Mouse (Mus musculus) midbrain, embryonic 15.5 days (tissue): ENCODE results near the gene Fam20a. TPM values are rescaled to one million over a fixed set of nuclear protein-coding genes. Genes with fewer than 3 reads are reported as not detected.

Experiments used
- ATAC-seq: fragments of 200-750 bp; cut with Nextera tagmentation; replicated peaks from 2 replicates; pipeline ENCODE4 v1.8.0; 2017; ENCODE audit warnings: moderate TSS enrichment
- H3K27ac ChIP-seq: fragments of 300-500 bp; sonication (generic); 2 replicates; pipeline ENCODE4 v1.5.1; 2015; ENCODE audit warnings: mild to moderate bottlenecking, inconsistent platforms
- H3K27me3 ChIP-seq: fragments of 300-500 bp; sonication (generic); replicated peaks from 2 replicates; pipeline ENCODE4 v1.6.1; 2015; ENCODE audit warnings: inconsistent platforms
- H3K36me3 ChIP-seq: fragments of 300-500 bp; sonication (generic); replicated peaks from 2 replicates; pipeline ENCODE4 v1.6.1; 2015; ENCODE audit warnings: inconsistent platforms
- H3K4me1 ChIP-seq: fragments of 300-500 bp; sonication (generic); 2 replicates; pipeline ENCODE4 v1.6.1; 2015; ENCODE audit warnings: inconsistent platforms
- H3K4me2 ChIP-seq: fragments of 300-500 bp; sonication (generic); 2 replicates; pipeline ENCODE4 v1.6.1; 2015; ENCODE audit warnings: inconsistent platforms, mild to moderate bottlenecking, moderate library complexity
- H3K4me3 ChIP-seq: fragments of 300-500 bp; sonication (generic); 2 replicates; pipeline ENCODE4 v1.5.1; 2015; ENCODE audit warnings: mild to moderate bottlenecking, inconsistent platforms
- H3K9ac ChIP-seq: fragments of 300-500 bp; sonication (generic); 2 replicates; pipeline ENCODE4 v1.6.1; 2015; ENCODE audit warnings: mild to moderate bottlenecking, inconsistent platforms
- H3K9me3 ChIP-seq: fragments of 300-500 bp; sonication (generic); 2 replicates; pipeline ENCODE4 v1.6.1; 2016; ENCODE audit warnings: inconsistent platforms
- WGBS: fragments of 180-500 bp; shearing (Covaris S2); methylation state at CpG from one replicate; pipeline ENCODE4 v1.1.7; 2015; ENCODE audit warnings: mixed read lengths; 5-methylcytosine and 5-hydroxymethylcytosine counted together
- polyA plus RNA-seq: library from polyadenylated mRNA; unstranded; fragments of >200 nt; fragmentation: Nextera tagmentation; extraction: Ambion mirVana; gene quantifications from 2 replicates; pipeline ENCODE4 v1.2.1, GENCODE M21; 2015

Gene Fam20a
- polyA plus RNA-seq, 1 experiment from 2014 or later: 4.1 TPM

GRCm38 (mm10) chr11:109635871-109636395 is 86.1 kb downstream of the Fam20a start:
- no peaks in the 10 kb centered on the region for H3K27me3 ChIP-seq
- no peaks in the 10 kb centered on the region for H3K9me3 ChIP-seq
- no peak overlapping the region for H3K4me2 ChIP-seq
- H3K27ac ChIP-seq: no peak overlapping the region
- no peaks in the 10 kb centered on the region for H3K36me3 ChIP-seq
- H3K4me3 ChIP-seq: no peak overlapping the region
- H3K9ac ChIP-seq: no peak overlapping the region
- H3K4me1 ChIP-seq: no peaks in the 10 kb centered on the region
- WGBS: 74% methylated on average over 6 of the region's 6 CpGs
- no peak for ATAC-seq

GRCm38 (mm10) chr11:109634928-109635327 is 87.2 kb downstream of the Fam20a start:
- no peak overlapping the region for H3K4me2 ChIP-seq
- no peaks in the 10 kb centered on the region for H3K36me3 ChIP-seq
- no peaks in the 10 kb centered on the region for H3K4me1 ChIP-seq
- no peak overlapping the region for H3K27ac ChIP-seq
- no peak for ATAC-seq
- H3K27me3 ChIP-seq: no peaks in the 10 kb centered on the region
- H3K9ac ChIP-seq: no peak overlapping the region
- no peak overlapping the region for H3K4me3 ChIP-seq
- 79% methylated on average over 9 of the region's 9 CpGs for WGBS
- no peaks in the 10 kb centered on the region for H3K9me3 ChIP-seq

GRCm38 (mm10) chr11:109629021-109629521 is 93.0 kb downstream of the Fam20a start:
- Histone ChIP-seq H3K27ac (no peak overlapping the region), H3K27me3 (no peaks in the 10 kb centered on the region), H3K4me2 (no peak overlapping the region), H3K9me3 (no peaks in the 10 kb centered on the region), H3K4me3 (no peak overlapping the region), H3K9ac (no peak overlapping the region), H3K4me1 (no peaks in the 10 kb centered on the region), H3K36me3 (no peaks in the 10 kb centered on the region)
- WGBS: 72% methylated on average over 10 of the region's 10 CpGs
- no peak for ATAC-seq

GRCm38 (mm10) chr11:109628099-109628498 is 94.0 kb downstream of the Fam20a start:
- no peaks in the 10 kb centered on the region for H3K27me3 ChIP-seq
- no peaks in the 10 kb centered on the region for H3K36me3 ChIP-seq
- H3K4me1 ChIP-seq: no peaks in the 10 kb centered on the region
- no peak overlapping the region for H3K4me2 ChIP-seq
- no peak overlapping the region for H3K9ac ChIP-seq
- H3K4me3 ChIP-seq: no peak overlapping the region
- no peak for ATAC-seq
- H3K27ac ChIP-seq: no peak overlapping the region
- H3K9me3 ChIP-seq: no peaks in the 10 kb centered on the region
- 80% methylated on average over 3 of the region's 3 CpGs for WGBS

GRCm38 (mm10) chr11:109627648-109628047 is 94.4 kb downstream of the Fam20a start:
- H3K4me3 ChIP-seq: no peak overlapping the region
- H3K27ac ChIP-seq: no peak overlapping the region
- no peak overlapping the region for H3K9ac ChIP-seq
- H3K27me3 ChIP-seq: no peaks in the 10 kb centered on the region
- no peaks in the 10 kb centered on the region for H3K36me3 ChIP-seq
- WGBS: 86% methylated on average over 4 of the region's 4 CpGs
- no peaks in the 10 kb centered on the region for H3K9me3 ChIP-seq
- H3K4me2 ChIP-seq: no peak overlapping the region
- H3K4me1 ChIP-seq: 0 out of 2 replicates have a peak, but pooled peaks cover 2% of the 10 kb centered on the region
- ATAC-seq: no peak

GRCm38 (mm10) chr11:109623238-109623637 is 98.8 kb downstream of the Fam20a start:
- no peak overlapping the region for H3K4me3 ChIP-seq
- H3K36me3 ChIP-seq: no peaks in the 10 kb centered on the region
- H3K27ac ChIP-seq: no peak overlapping the region
- H3K9me3 ChIP-seq: no peaks in the 10 kb centered on the region
- 0 out of 2 replicates have a peak, but pooled peaks cover 4% of the 10 kb centered on the region for H3K4me1 ChIP-seq
- WGBS: 94% methylated on average over 7 of the region's 7 CpGs
- H3K4me2 ChIP-seq: no peak overlapping the region
- ATAC-seq: no peak
- no peak overlapping the region for H3K9ac ChIP-seq
- no peaks in the 10 kb centered on the region for H3K27me3 ChIP-seq

- 0 out of 2 replicates have a peak, but pooled peaks cover 4% of the 10 kb centered on the region for H3K4me1 ChIP-seq
These were observed 99.5 kb downstream of the Fam20a start for GRCm38 (mm10) chr11:109622518-109623037.

GRCm38 (mm10) chr11:109621183-109621582 is 100.9 kb downstream of the Fam20a start:
- no peak for ATAC-seq
- no peaks in the 10 kb centered on the region for H3K36me3 ChIP-seq
- H3K27ac ChIP-seq: no peak overlapping the region
- H3K4me3 ChIP-seq: no peak overlapping the region
- WGBS: 9% methylated on average over 2 of the region's 2 CpGs
- no peaks in the 10 kb centered on the region for H3K9me3 ChIP-seq
- H3K27me3 ChIP-seq: no peaks in the 10 kb centered on the region
- no peak overlapping the region for H3K4me2 ChIP-seq
- H3K9ac ChIP-seq: no peak overlapping the region
- 0 out of 2 replicates have a peak, but pooled peaks cover 4% of the 10 kb centered on the region for H3K4me1 ChIP-seq

More at GRCm38 (mm10) chr11:109622518-109623037, 99.5 kb downstream of the Fam20a start:
- Histone ChIP-seq H3K4me2 (no peak overlapping the region), H3K27ac (no peak overlapping the region), H3K36me3 (no peaks in the 10 kb centered on the region), H3K27me3 (no peaks in the 10 kb centered on the region), H3K9ac (no peak overlapping the region), H3K9me3 (no peaks in the 10 kb centered on the region), H3K4me3 (no peak overlapping the region)
- no peak for ATAC-seq
- WGBS: 36% methylated on average over 15 of the region's 15 CpGs

- no peak overlapping the region for H3K27ac ChIP-seq
- WGBS: 85% methylated on average over 6 of the region's 6 CpGs
- no peaks in the 10 kb centered on the region for H3K9me3 ChIP-seq
- H3K27me3 ChIP-seq: no peaks in the 10 kb centered on the region
- H3K36me3 ChIP-seq: no peaks in the 10 kb centered on the region
- no peak overlapping the region for H3K4me2 ChIP-seq
- no peak overlapping the region for H3K4me3 ChIP-seq
- H3K4me1 ChIP-seq: 0 out of 2 replicates have a peak, but pooled peaks cover 4% of the 10 kb centered on the region
- no peak for ATAC-seq
- no peak overlapping the region for H3K9ac ChIP-seq
These were observed 101.7 kb downstream of the Fam20a start for GRCm38 (mm10) chr11:109620356-109620755.

Other genes starting within 250 kb of the Fam20a start
- gene Arsg, start 248.9 kb downstream of the Fam20a start, polyA plus RNA-seq: 3.7 and 5.0 TPM in 2 replicates
- 4.1 and 4.3 TPM in 2 replicates for gene Slc16a6, start 248.7 kb downstream of the Fam20a start, polyA plus RNA-seq
- 14.8 and 15.2 TPM in 2 replicates for gene Wipi1, start 110.3 kb downstream of the Fam20a start, polyA plus RNA-seq
- 480 and 512 TPM in 2 replicates for gene Prkar1a, start 72.9 kb downstream of the Fam20a start, polyA plus RNA-seq
- gene 1700012B07Rik, start 105.8 kb upstream of the Fam20a start, polyA plus RNA-seq: not detected in 2 replicates